Mouse (Mus musculus) CH12.LX (cell line): Measurements from ENCODE around the gene Smoc1. TPM values are rescaled to one million over a fixed set of nuclear protein-coding genes. Genes with fewer than 3 reads are reported as not detected.

ENCODE experiments used
- DNase-seq: peaks from one replicate; pipeline ENCODE4 v3.0.0-alpha.2; 2013; ENCODE audit errors: extremely low read depth
- H3K27ac ChIP-seq: 2 replicates; pipeline ENCODE4 v1.5.1; 2012; ENCODE audit warnings: low read depth, mild to moderate bottlenecking, control low read depth, moderate library complexity; ENCODE audit not compliant: insufficient read depth
- H3K27me3 ChIP-seq: replicated peaks from 2 replicates; pipeline ENCODE3; 2012; ENCODE audit warnings: inconsistent platforms
- H3K36me3 ChIP-seq, 2 experiments: replicated peaks in 1 of 2; 2 replicates each; pipeline versions ENCODE3 to v1.6.1; 2012; ENCODE audit warnings: inconsistent platforms in 1 of 2, low read length in 1 of 2, mild to moderate bottlenecking in 1 of 2, mixed read lengths in 1 of 2, moderate library complexity in 1 of 2; ENCODE audit not compliant: control insufficient read depth in 1 of 2, insufficient read depth in 1 of 2
- H3K4me1 ChIP-seq, 2 experiments: 2 replicates each; pipeline ENCODE4 v1.6.1; 2012; ENCODE audit warnings: inconsistent platforms in 1 of 2, moderate library complexity in 1 of 2; ENCODE audit not compliant: insufficient read depth in 2 of 2, control insufficient read depth in 1 of 2
- H3K4me2 ChIP-seq: 2 replicates; pipeline ENCODE4 v1.6.1; 2012; ENCODE audit warnings: low read depth, mild to moderate bottlenecking, control low read depth; ENCODE audit not compliant: poor library complexity, insufficient read depth, severe bottlenecking
- H3K4me3 ChIP-seq, 3 experiments: fragments of 150-350 bp in 1 of 3; sonication (generic) in 1 of 3; replicated peaks in 1 of 3; 2 replicates each; pipeline versions ENCODE3 to v1.5.1; 2011 to 2012; ENCODE audit warnings: low read depth in 2 of 3, low read length in 2 of 3, mild to moderate bottlenecking in 2 of 3, moderate library complexity in 2 of 3, control low read depth in 1 of 3, improper control_type of control experiment in 1 of 3, inconsistent platforms in 1 of 3, mixed read lengths in 1 of 3; ENCODE audit not compliant: poor library complexity in 1 of 3
- H3K79me2 ChIP-seq: replicated peaks from 2 replicates; pipeline ENCODE4 v1.6.1; 2012; ENCODE audit warnings: mild to moderate bottlenecking, moderate library complexity; ENCODE audit not compliant: control insufficient read depth, poor library complexity, insufficient read depth, severe bottlenecking; ENCODE audit errors: extremely low read depth
- H3K9ac ChIP-seq: 2 replicates; pipeline ENCODE4 v1.6.1; 2012; ENCODE audit warnings: low read depth, mild to moderate bottlenecking, control low read depth, moderate library complexity; ENCODE audit not compliant: insufficient read depth
- H3K9me3 ChIP-seq: replicated peaks from 2 replicates; pipeline ENCODE3; 2012; ENCODE audit warnings: low read length, inconsistent platforms, mixed read lengths
- CTCF ChIP-seq, 2 experiments: IDR thresholded peaks in 1 of 2; conservative IDR thresholded peaks in 1 of 2; 2 replicates each; pipeline ENCODE4 v1.5.1; 2011 to 2012; ENCODE audit warnings: low read depth in 2 of 2, low read length in 2 of 2, improper control_type of control experiment in 1 of 2, inconsistent platforms in 1 of 2, mild to moderate bottlenecking in 1 of 2, moderate library complexity in 1 of 2
- E2F4 ChIP-seq: IDR thresholded peaks from 2 replicates; pipeline ENCODE4 v1.6.1; 2011; ENCODE audit warnings: low read depth, low read length, improper control_type of control experiment; ENCODE audit not compliant: insufficient replicate concordance
- HCFC1 ChIP-seq: IDR thresholded peaks from 2 replicates; pipeline ENCODE4 v1.6.1; 2012; ENCODE audit warnings: low read depth, mild to moderate bottlenecking, inconsistent platforms, low read length, improper control_type of control experiment
- IRF4 ChIP-seq: IDR thresholded peaks from 2 replicates; pipeline ENCODE4 v1.6.1; 2014; ENCODE audit warnings: low read depth, mild to moderate bottlenecking, inconsistent platforms, low read length, improper control_type of control experiment
- KAT2A ChIP-seq: IDR thresholded peaks from 2 replicates; pipeline ENCODE4 v1.6.1; 2012; ENCODE audit warnings: low read length, improper control_type of control experiment, inconsistent platforms; ENCODE audit not compliant: insufficient replicate concordance
- MAZ ChIP-seq: IDR thresholded peaks from 2 replicates; pipeline ENCODE4 v1.6.1; 2012; ENCODE audit warnings: low read depth, mild to moderate bottlenecking, inconsistent platforms, low read length, improper control_type of control experiment, moderate library complexity
- PAX5 ChIP-seq: IDR thresholded peaks from 2 replicates; pipeline ENCODE4 v1.6.1; 2012; ENCODE audit warnings: low read length, inconsistent platforms, mixed read lengths
- RAD21 ChIP-seq: IDR thresholded peaks from 2 replicates; pipeline ENCODE4 v1.6.1; 2011; ENCODE audit warnings: low read depth, mild to moderate bottlenecking, low read length, improper control_type of control experiment, moderate library complexity
- SMC3 ChIP-seq: IDR thresholded peaks from 2 replicates; pipeline ENCODE4 v1.6.1; 2011; ENCODE audit warnings: low read depth, low read length, improper control_type of control experiment
- TCF12 ChIP-seq: IDR thresholded peaks from 2 replicates; pipeline ENCODE4 v1.6.1; 2014; ENCODE audit warnings: low read depth, mild to moderate bottlenecking, inconsistent platforms, low read length, improper control_type of control experiment
- USF1 ChIP-seq: IDR thresholded peaks from 2 replicates; pipeline ENCODE4 v1.6.1; 2014; ENCODE audit warnings: low read depth, mild to moderate bottlenecking, inconsistent platforms, low read length, improper control_type of control experiment
- ZC3H11A ChIP-seq: IDR thresholded peaks from 2 replicates; pipeline ENCODE4 v1.6.1; 2012; ENCODE audit warnings: low read depth, mild to moderate bottlenecking, inconsistent platforms, low read length, improper control_type of control experiment
- ZMIZ1 ChIP-seq: IDR thresholded peaks from 2 replicates; pipeline ENCODE4 v1.6.1; 2012; ENCODE audit warnings: low read depth, mild to moderate bottlenecking, inconsistent platforms, low read length, improper control_type of control experiment
- dilution Hi-C: fragments of 300-500 bp; cut with MboI; formaldehyde crosslinking; loops from 2 replicates; pipeline ENCODE4 v1.14.3; 2020; ENCODE audit warnings: low sequenced_read_pairs; ENCODE audit not compliant: extremely low pct_unique_long_range_greater_than_20kb, extremely low pct_ligation_motif_present
- in situ Hi-C: fragments of 300-500 bp; cut with MboI; formaldehyde crosslinking; loops from 3 replicates; pipeline ENCODE4 v1.14.3; 2019; ENCODE audit warnings: low sequenced_read_pairs, low pct_ligation_motif_present, low pct_unique_long_range_greater_than_20kb, mixed read lengths
- polyA plus RNA-seq: library from polyadenylated mRNA; unstranded; fragments of >175 nt; gene quantifications from 2 replicates; pipeline ENCODE4 v1.2.1, GENCODE M21; 2012; ENCODE audit warnings: low read depth; ENCODE audit not compliant: insufficient read length
- total RNA-seq, 2 experiments: library from RNA; depleted of rRNA; stranded (reverse); fragments of 300-350 nt in 1 of 2; fragments of >200 nt in 1 of 2; gene quantifications; 2 replicates each; pipeline ENCODE4 v1.2.3; 2012 to 2014

Smoc1 gene
- total and polyA plus RNA-seq, 3 experiments = 11.0 to 23.0 (median 11.6) TPM

DNA sequence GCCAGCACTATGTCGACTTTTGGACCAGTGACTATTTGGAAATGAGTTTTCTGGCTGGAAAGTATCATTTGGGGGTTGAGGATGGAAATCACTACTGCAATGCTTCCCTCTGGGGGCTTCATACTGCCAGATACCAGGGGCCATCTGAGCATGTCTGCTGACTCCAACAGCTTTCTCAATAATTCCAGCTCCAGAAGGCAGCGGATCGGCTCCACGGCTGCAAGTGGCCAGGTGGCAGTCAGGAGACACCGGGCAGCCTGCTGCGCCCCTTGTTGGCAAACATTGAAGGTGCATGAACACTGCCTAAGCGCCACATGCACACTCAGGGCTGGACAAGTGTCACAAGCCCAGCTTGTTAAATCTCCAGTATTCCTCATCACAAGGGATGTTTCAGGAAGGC is 2.2 kb upstream of the Smoc1 start:
- no peak overlapping the region for H3K9ac ChIP-seq
- no peaks in the 10 kb centered on the region for H3K27me3 ChIP-seq
- no peak for TF ChIP-seq IRF4
- no peak for TF ChIP-seq USF1
- no peak for TF ChIP-seq TCF12
- TF ChIP-seq E2F4 = no peak
- TF ChIP-seq MAZ = no peak
- TF ChIP-seq KAT2A = no peak
- no peak for TF ChIP-seq PAX5
- dilution Hi-C loops (no loop called here), in situ Hi-C loops (no loop called here)
- no peaks in the 10 kb centered on the region for H3K9me3 ChIP-seq
- no peak overlapping the region for H3K4me3 ChIP-seq
- DNase-seq = no peak
- peaks cover 4 to 63% of the 10 kb centered on the region in 2 experiments for H3K36me3 ChIP-seq
- H3K4me1 ChIP-seq = peaks cover 0 to 17% of the 10 kb centered on the region in 2 experiments; a peak in 2 of 4 replicates
- no peak overlapping the region for H3K4me2 ChIP-seq
- H3K27ac ChIP-seq = no peak overlapping the region
- peaks cover 7% of the 10 kb centered on the region for H3K79me2 ChIP-seq

DNA sequence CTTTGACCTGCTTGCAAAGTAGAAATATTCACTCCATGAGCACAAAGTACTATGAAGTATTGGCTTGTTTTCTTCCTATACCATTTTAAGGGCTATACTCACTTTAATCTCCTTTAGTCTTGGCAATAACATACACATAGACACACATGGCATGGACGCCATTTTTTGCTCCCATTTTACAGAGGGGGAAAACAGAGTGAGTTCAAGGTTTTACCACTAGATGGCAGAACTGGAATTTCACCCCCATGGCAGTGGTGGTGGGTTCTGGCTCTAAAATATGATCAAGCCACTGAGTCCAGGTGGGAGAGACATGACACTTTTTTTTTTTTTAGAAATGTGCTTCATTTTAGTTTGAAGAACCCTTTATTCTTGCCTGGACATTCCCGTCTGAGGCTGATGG is 1.6 kb upstream of the Smoc1 start:
- H3K79me2 ChIP-seq = peaks cover 7% of the 10 kb centered on the region
- H3K4me1 ChIP-seq = peaks cover 0 to 17% of the 10 kb centered on the region in 2 experiments; a peak in 2 of 4 replicates
- dilution Hi-C loops = no loop called here
- no peak for DNase-seq
- no peaks in the 10 kb centered on the region for H3K27me3 ChIP-seq
- H3K9me3 ChIP-seq = no peaks in the 10 kb centered on the region
- TF ChIP-seq ZC3H11A = no peak
- TF ChIP-seq RAD21 = peak; percentile 23
- TF ChIP-seq HCFC1 = no peak
- TF ChIP-seq SMC3 = peak; percentile 42
- peak; percentile 37 to 45; a peak in 3 of 4 replicates for TF ChIP-seq CTCF (conservative IDR thresholded peaks at IDR 0.05 in 1 of 2, IDR thresholded peaks at IDR 0.05 in 1 of 2; ENCODE audit: low read depth in 2 of 2, low read length in 2 of 2)
- H3K4me2 ChIP-seq = no peak overlapping the region
- H3K9ac ChIP-seq = no peak overlapping the region
- H3K36me3 ChIP-seq = peaks cover 4 to 64% of the 10 kb centered on the region in 2 experiments
- in situ Hi-C loops = no loop called here
- H3K27ac ChIP-seq = no peak overlapping the region
- H3K4me3 ChIP-seq = no peak overlapping the region

DNA sequence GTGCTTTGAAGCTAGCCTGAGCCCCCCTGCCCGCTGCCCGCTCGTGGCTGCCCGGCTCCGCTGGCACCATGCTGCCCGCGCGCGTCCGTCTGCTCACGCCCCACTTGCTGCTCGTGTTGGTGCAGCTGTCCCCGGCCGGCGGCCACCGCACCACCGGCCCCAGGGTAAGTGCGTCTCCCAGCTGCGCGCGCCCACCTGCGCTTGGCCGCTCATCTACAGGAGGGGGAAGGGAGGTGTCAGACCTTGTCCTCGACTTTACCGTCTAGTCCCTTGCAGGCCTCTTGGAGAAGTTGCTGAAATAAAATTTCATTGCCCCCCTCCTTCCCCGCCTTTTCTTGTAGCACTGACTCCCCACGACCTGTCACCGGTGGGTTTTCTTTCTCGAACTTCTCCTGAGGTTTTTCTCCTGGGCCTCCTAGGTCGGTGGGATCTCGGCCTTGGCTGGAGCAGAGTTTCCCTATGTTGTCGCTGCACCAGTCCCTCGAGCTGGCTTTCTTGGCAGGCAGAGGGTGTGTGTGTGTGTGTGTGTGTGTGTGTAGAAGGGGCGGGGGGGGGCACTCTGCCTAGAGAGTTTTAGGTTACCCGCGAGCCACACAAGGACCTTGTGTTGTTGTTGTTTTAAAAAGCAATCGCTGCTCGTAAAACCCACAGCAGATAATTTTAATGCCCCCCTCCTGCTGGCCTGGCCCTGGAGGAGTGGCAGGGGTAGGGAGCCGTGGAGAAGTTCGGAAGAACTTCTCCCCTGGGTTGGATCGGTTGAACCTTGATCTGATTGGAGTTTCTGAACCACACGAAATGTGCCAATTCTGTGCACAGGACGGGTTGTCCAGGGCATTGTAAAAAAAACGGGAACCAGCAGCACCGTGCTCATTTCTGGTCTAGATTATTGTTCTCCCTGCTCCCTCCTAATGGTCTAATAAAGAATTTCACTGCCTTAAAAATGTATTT is 661 bp downstream of the Smoc1 start:
- dilution Hi-C loops (no loop called here), in situ Hi-C loops (no loop called here)
- no peaks in the 10 kb centered on the region for H3K27me3 ChIP-seq
- TF ChIP-seq ZMIZ1 = no peak
- H3K9me3 ChIP-seq = no peaks in the 10 kb centered on the region
- H3K27ac ChIP-seq = no peak overlapping the region
- no peaks in the 10 kb centered on the region; the same call in 1 of the 2 replicates for H3K79me2 ChIP-seq
- H3K36me3 ChIP-seq = peaks cover 4 to 73% of the 10 kb centered on the region in 2 experiments
- H3K4me3 ChIP-seq = no peak overlapping the region
- peaks cover 0 to 4% of the 10 kb centered on the region in 2 experiments; a peak in 1 of 4 replicates for H3K4me1 ChIP-seq
- DNase-seq = no peak
- no peak overlapping the region for H3K4me2 ChIP-seq
- H3K9ac ChIP-seq = no peak overlapping the region
